Mouse (Mus musculus) kidney, embryonic 14.5 days (tissue): ENCODE measurements at regions not wholly inside any gene's neighbourhood (a gene's known extent, or its start where the extent isn't known, plus 50 kb on each side); places are given as distances from the start of the nearest gene placed in this dataset.

ENCODE experiments used
- ATAC-seq: fragments of 200-750 bp; cut with Nextera tagmentation; 2 replicates; pipeline ENCODE4 v1.8.0; 2017; ENCODE audit warnings: moderate number of reproducible peaks, mild to moderate bottlenecking, moderate TSS enrichment, moderate library complexity; ENCODE audit not compliant: low FRiP score, low TSS enrichment
- H3K27ac ChIP-seq: fragments of 300-500 bp; sonication (generic); 2 replicates; pipeline ENCODE4 v1.5.1; 2014; ENCODE audit warnings: low read depth, mild to moderate bottlenecking, low read length, moderate library complexity, mixed read lengths
- H3K27me3 ChIP-seq: fragments of 300-500 bp; sonication (generic); 2 replicates; pipeline ENCODE4 v1.6.1; 2014; ENCODE audit warnings: mild to moderate bottlenecking, low read length; ENCODE audit not compliant: control insufficient read depth, insufficient read depth
- H3K36me3 ChIP-seq: fragments of 300-500 bp; sonication (generic); 2 replicates; pipeline ENCODE4 v1.6.1; 2014; ENCODE audit warnings: low read length, mixed read lengths; ENCODE audit not compliant: control insufficient read depth, insufficient read depth
- H3K4me1 ChIP-seq: fragments of 300-500 bp; sonication (generic); 2 replicates; pipeline ENCODE4 v1.6.1; 2014; ENCODE audit warnings: low read length, mixed read lengths; ENCODE audit not compliant: control insufficient read depth, insufficient read depth
- H3K4me2 ChIP-seq: fragments of 300-500 bp; sonication (generic); replicated peaks from 2 replicates; pipeline ENCODE4 v1.6.1; 2014; ENCODE audit warnings: low read depth, mild to moderate bottlenecking, low read length
- H3K4me3 ChIP-seq: fragments of 300-500 bp; sonication (generic); 2 replicates; pipeline ENCODE4 v1.5.1; 2014; ENCODE audit warnings: mild to moderate bottlenecking, low read length
- H3K9ac ChIP-seq: fragments of 300-500 bp; sonication (generic); 2 replicates; pipeline ENCODE4 v1.6.1; 2014; ENCODE audit warnings: low read depth, mild to moderate bottlenecking, low read length, moderate library complexity
- H3K9me3 ChIP-seq: fragments of 300-500 bp; sonication (generic); 2 replicates; pipeline ENCODE4 v1.6.1; 2016; ENCODE audit warnings: low read length; ENCODE audit not compliant: control insufficient read depth
- WGBS: fragments of 180-500 bp; shearing (Covaris S2); extraction: QIAGEN DNeasy Blood & Tissue Kit; methylation state at CpG from one replicate; pipeline ENCODE4 v1.1.7; 2014; 5-methylcytosine and 5-hydroxymethylcytosine counted together

- H3K9me3 ChIP-seq: no peaks in the 10 kb centered on the region
- H3K4me1 ChIP-seq: no peaks in the 10 kb centered on the region
- no peak overlapping the region for H3K4me2 ChIP-seq
- H3K36me3 ChIP-seq: no peaks in the 10 kb centered on the region
- WGBS: 51% methylated on average over 6 of the region's 6 CpGs
- no peak overlapping the region for H3K9ac ChIP-seq
- ATAC-seq: no peak
- H3K27me3 ChIP-seq: no peaks in the 10 kb centered on the region
- H3K27ac ChIP-seq: no peak overlapping the region
- no peak overlapping the region for H3K4me3 ChIP-seq
These were observed 357.4 kb downstream of the Med10 start for GRCm38 (mm10) chr13:70159604-70160003.

- no peaks in the 10 kb centered on the region for H3K9me3 ChIP-seq
- WGBS: 81% methylated on average over 4 of the region's 4 CpGs
These were observed 359.9 kb downstream of the Med10 start for GRCm38 (mm10) chr13:70162115-70162514.

GRCm38 (mm10) chr13:70165511-70166225 lies 363.5 kb downstream of the Med10 start:
- Histone ChIP-seq H3K36me3 (no peaks in the 10 kb centered on the region), H3K4me2 (no peak overlapping the region), H3K4me1 (no peaks in the 10 kb centered on the region), H3K9me3 (no peaks in the 10 kb centered on the region), H3K9ac (no peak overlapping the region), H3K27ac (no peak overlapping the region), H3K4me3 (no peak overlapping the region), H3K27me3 (no peaks in the 10 kb centered on the region)
- 80% methylated on average over 15 of the region's 15 CpGs for WGBS
- no peak for ATAC-seq

More at GRCm38 (mm10) chr13:70162115-70162514, 359.9 kb downstream of the Med10 start:
- no peaks in the 10 kb centered on the region for H3K4me1 ChIP-seq
- H3K4me2 ChIP-seq: no peak overlapping the region
- H3K36me3 ChIP-seq: no peaks in the 10 kb centered on the region
- no peak overlapping the region for H3K9ac ChIP-seq
- H3K27me3 ChIP-seq: no peaks in the 10 kb centered on the region
- ATAC-seq: no peak
- H3K27ac ChIP-seq: no peak overlapping the region
- H3K4me3 ChIP-seq: no peak overlapping the region

- no peak overlapping the region for H3K4me3 ChIP-seq
- WGBS: 72% methylated on average over 4 of the region's 4 CpGs
These were observed 365.6 kb downstream of the Med10 start for GRCm38 (mm10) chr13:70167747-70168146.

GRCm38 (mm10) chr13:70168906-70169305 lies 366.7 kb downstream of the Med10 start:
- Histone ChIP-seq H3K9ac (no peak overlapping the region), H3K36me3 (no peaks in the 10 kb centered on the region), H3K9me3 (no peaks in the 10 kb centered on the region), H3K4me3 (no peak overlapping the region), H3K4me1 (no peaks in the 10 kb centered on the region), H3K27ac (no peak overlapping the region), H3K4me2 (no peak overlapping the region), H3K27me3 (no peaks in the 10 kb centered on the region)
- no peak for ATAC-seq
- 88% methylated on average over 3 of the region's 3 CpGs for WGBS

More at GRCm38 (mm10) chr13:70167747-70168146, 365.6 kb downstream of the Med10 start:
- no peak for ATAC-seq
- Histone ChIP-seq H3K27me3 (no peaks in the 10 kb centered on the region), H3K36me3 (no peaks in the 10 kb centered on the region), H3K27ac (no peak overlapping the region), H3K9me3 (no peaks in the 10 kb centered on the region), H3K4me2 (no peak overlapping the region), H3K4me1 (no peaks in the 10 kb centered on the region), H3K9ac (no peak overlapping the region)

- Histone ChIP-seq H3K36me3 (no peaks in the 10 kb centered on the region), H3K9ac (no peak overlapping the region), H3K27ac (no peak overlapping the region), H3K4me2 (no peak overlapping the region), H3K9me3 (no peaks in the 10 kb centered on the region), H3K27me3 (no peaks in the 10 kb centered on the region), H3K4me3 (no peak overlapping the region), H3K4me1 (no peaks in the 10 kb centered on the region)
- ATAC-seq: no peak
- WGBS: 80% methylated on average over 2 of the region's 2 CpGs
These were observed 374.9 kb downstream of the Med10 start for GRCm38 (mm10) chr13:70177066-70177465.

- Histone ChIP-seq H3K9me3 (no peaks in the 10 kb centered on the region), H3K9ac (no peak overlapping the region), H3K4me2 (no peak overlapping the region), H3K27ac (no peak overlapping the region), H3K4me1 (no peaks in the 10 kb centered on the region), H3K36me3 (no peaks in the 10 kb centered on the region), H3K4me3 (no peak overlapping the region), H3K27me3 (no peaks in the 10 kb centered on the region)
- 11% methylated on average over 8 of the region's 8 CpGs for WGBS
- no peak for ATAC-seq
These were observed 375.9 kb downstream of the Med10 start for GRCm38 (mm10) chr13:70178073-70178491.

GRCm38 (mm10) chr13:70190978-70191377 lies 388.8 kb downstream of the Med10 start:
- Histone ChIP-seq H3K4me3 (no peak overlapping the region), H3K9ac (no peak overlapping the region), H3K27ac (no peak overlapping the region), H3K4me1 (no peaks in the 10 kb centered on the region), H3K36me3 (no peaks in the 10 kb centered on the region), H3K4me2 (no peak overlapping the region), H3K9me3 (no peaks in the 10 kb centered on the region), H3K27me3 (no peaks in the 10 kb centered on the region)
- WGBS: 69% methylated on average over 4 of the region's 4 CpGs
- ATAC-seq: no peak

- no peak overlapping the region for H3K4me2 ChIP-seq
- no peaks in the 10 kb centered on the region for H3K9me3 ChIP-seq
- WGBS: 83% methylated on average over 13 of the region's 13 CpGs
- H3K27me3 ChIP-seq: no peaks in the 10 kb centered on the region
- H3K36me3 ChIP-seq: no peaks in the 10 kb centered on the region
- H3K4me3 ChIP-seq: no peak overlapping the region
- no peak overlapping the region for H3K27ac ChIP-seq
- no peak for ATAC-seq
- no peaks in the 10 kb centered on the region for H3K4me1 ChIP-seq
- no peak overlapping the region for H3K9ac ChIP-seq
These were observed 390.2 kb downstream of the Med10 start for GRCm38 (mm10) chr13:70192101-70193025.
